ENCODE assay signal across 8 mouse cellular contexts in genomic region chr1:170867691-170868105, GRCm38 (mm10). TPM values are rescaled to one million over a fixed set of nuclear protein-coding genes. Genes with fewer than 3 reads are reported as not detected.
DNase-seq lines count a peak whose midpoint lies in the region; ATAC-seq lines count a peak whose summit lies in the region.

Atf6 (minus strand) TSS chr1:170867771.

- WGBS in hindbrain, embryonic 15.5 days, result under 1% methylated on average over 25 of the region's 25 CpGs

- H3K4me2 ChIP-seq in hindbrain, embryonic 15.5 days, result peak within 1 kb of the TSS; percentile 76

- H3K36me3 ChIP-seq in hindbrain, embryonic 15.5 days, result peaks cover 13% of the 10 kb centered on the region

- no peaks in the 10 kb centered on the region for H3K9me3 ChIP-seq in hindbrain, embryonic 15.5 days

- peaks cover 15% of the 10 kb centered on the region for H3K4me1 ChIP-seq in hindbrain, embryonic 15.5 days (replicated peaks)

- peak within 1 kb of the TSS; percentile 76 for H3K27ac ChIP-seq in hindbrain, embryonic 15.5 days (replicated peaks)

- peak; percentile 78 for DNase-seq in T-cell, adult 2 months (ENCODE audit: low spot score)
- DNase-seq in cerebellum, postnatal 36 days, result peak; percentile 98 to 99
- peak; percentile 97 to 98 for DNase-seq in frontal cortex, postnatal 36 days (ENCODE audit: low spot score in 2 of 2)
- peak; percentile 88 for DNase-seq in left cerebral cortex, adult 11 months (ENCODE audit: low spot score)
- DNase-seq in lung, postnatal 4 days, result peak; percentile 97 to 98
- DNase-seq in retina, postnatal 7 days (ENCODE audit: low read depth, low spot score), result peak; percentile 90
- peak; percentile 96 for DNase-seq in urinary bladder, adult 2 months (ENCODE audit: low spot score)

- H3K9ac ChIP-seq in hindbrain, embryonic 15.5 days, result peak within 1 kb of the TSS; percentile 64

- ATAC-seq in hindbrain, embryonic 15.5 days (ENCODE audit: low FRiP score, low read depth), result peak; percentile 68

- H3K27me3 ChIP-seq in hindbrain, embryonic 15.5 days, result no peaks in the 10 kb centered on the region

- peak within 1 kb of the TSS; percentile 66 for H3K4me3 ChIP-seq in hindbrain, embryonic 15.5 days

RNA-seq across cellular contexts. Expression of gene Atf6, which starts in this region (rescaled TPM):
- polyA plus RNA-seq in hindbrain, embryonic 15.5 days (2015; fragmentation: Nextera tagmentation; extraction: Ambion mirVana), result 7.3 and 7.6 TPM in 2 replicates
- polyA plus RNA-seq in urinary bladder, adult 2 months (2012; rRNA removed), result 12.6 and 14.3 TPM in 2 replicates

Comparison
In these comparisons a context has a peak if more than half of its experiments do, and no peak if none do; other contexts are left out.
1. Peak in every context shown above with its lines: DNase-seq, ATAC-seq, H3K4me3 ChIP-seq and H3K27ac ChIP-seq.